Mouse (Mus musculus) liver, embryonic 12.5 days (tissue): ENCODE results near the gene Epo. TPM values are rescaled to one million over a fixed set of nuclear protein-coding genes. Genes with fewer than 3 reads are reported as not detected.

Source experiments
- ATAC-seq: fragments of 200-750 bp; cut with Nextera tagmentation; 2 replicates; pipeline ENCODE4 v1.8.0; 2017; ENCODE audit warnings: moderate number of reproducible peaks, mild to moderate bottlenecking, moderate library complexity
- H3K27ac ChIP-seq: fragments of 300-500 bp; sonication (generic); 2 replicates; pipeline ENCODE4 v1.5.1; 2016; ENCODE audit warnings: mild to moderate bottlenecking
- H3K27me3 ChIP-seq: fragments of 300-500 bp; sonication (generic); replicated peaks from 2 replicates; pipeline ENCODE4 v1.6.1; 2016; ENCODE audit warnings: mild to moderate bottlenecking, moderate library complexity
- H3K36me3 ChIP-seq: fragments of 300-500 bp; sonication (generic); 2 replicates; pipeline ENCODE4 v1.6.1; 2016; ENCODE audit warnings: mild to moderate bottlenecking, moderate library complexity
- H3K4me1 ChIP-seq: fragments of 300-500 bp; sonication (generic); 2 replicates; pipeline ENCODE4 v1.6.1; 2016
- H3K4me2 ChIP-seq: fragments of 300-500 bp; sonication (generic); 2 replicates; pipeline ENCODE4 v1.6.1; 2016; ENCODE audit warnings: mild to moderate bottlenecking, moderate library complexity
- H3K4me3 ChIP-seq: fragments of 300-500 bp; sonication (generic); 2 replicates; pipeline ENCODE4 v1.5.1; 2016; ENCODE audit warnings: mild to moderate bottlenecking, moderate library complexity
- H3K9ac ChIP-seq: fragments of 300-500 bp; sonication (generic); 2 replicates; pipeline ENCODE4 v1.6.1; 2016; ENCODE audit warnings: mild to moderate bottlenecking, moderate library complexity
- H3K9me3 ChIP-seq: fragments of 300-500 bp; sonication (generic); replicated peaks from 2 replicates; pipeline ENCODE4 v1.6.1; 2016; ENCODE audit warnings: mild to moderate bottlenecking, moderate library complexity
- WGBS: fragments of 180-500 bp; shearing (Covaris S2); methylation state at CpG from one replicate; pipeline ENCODE4 v1.1.7; 2016; ENCODE audit not compliant: insufficient replicate concordance; 5-methylcytosine and 5-hydroxymethylcytosine counted together
- polyA plus RNA-seq: library from polyadenylated mRNA; unstranded; fragments of >200 nt; fragmentation: Nextera tagmentation; extraction: Ambion mirVana; gene quantifications from 2 replicates; pipeline ENCODE4 v1.2.1, GENCODE M21; 2016

Gene Epo
- polyA plus RNA-seq, 1 experiment from 2014 or later, result 2.3 TPM

DNA sequence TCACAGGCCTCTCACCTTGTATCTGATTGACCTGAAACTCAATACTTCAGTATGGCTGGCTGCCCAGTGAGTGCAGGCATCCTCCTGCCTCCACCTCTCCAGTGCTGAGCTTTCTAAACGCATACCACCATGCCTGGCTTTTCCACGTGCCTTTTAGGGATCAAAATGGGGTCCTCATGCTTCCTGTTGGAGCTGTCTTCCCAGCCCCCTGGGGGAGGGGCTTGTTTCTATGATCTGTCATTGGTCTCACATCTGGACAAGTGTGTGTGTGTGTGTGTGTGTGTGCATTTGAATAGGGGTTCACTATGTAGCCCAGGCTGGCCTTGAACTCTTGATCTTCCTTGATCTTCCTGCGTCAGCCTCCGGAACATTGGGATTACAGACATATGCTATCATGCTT is 4.4 kb upstream of the Epo start:
- H3K27ac ChIP-seq, result no peak overlapping the region
- 0 out of 2 replicates have a peak, but pooled peaks cover 12% of the 10 kb centered on the region for H3K27me3 ChIP-seq
- WGBS, result 45% methylated on average over 4 of the region's 4 CpGs
- H3K4me3 ChIP-seq, result no peak overlapping the region
- no peaks in the 10 kb centered on the region for H3K9me3 ChIP-seq
- H3K9ac ChIP-seq, result no peak overlapping the region
- ATAC-seq, result no peak
- H3K4me2 ChIP-seq, result no peak overlapping the region
- no peaks in the 10 kb centered on the region for H3K36me3 ChIP-seq
- H3K4me1 ChIP-seq, result peaks cover 7% of the 10 kb centered on the region

DNA sequence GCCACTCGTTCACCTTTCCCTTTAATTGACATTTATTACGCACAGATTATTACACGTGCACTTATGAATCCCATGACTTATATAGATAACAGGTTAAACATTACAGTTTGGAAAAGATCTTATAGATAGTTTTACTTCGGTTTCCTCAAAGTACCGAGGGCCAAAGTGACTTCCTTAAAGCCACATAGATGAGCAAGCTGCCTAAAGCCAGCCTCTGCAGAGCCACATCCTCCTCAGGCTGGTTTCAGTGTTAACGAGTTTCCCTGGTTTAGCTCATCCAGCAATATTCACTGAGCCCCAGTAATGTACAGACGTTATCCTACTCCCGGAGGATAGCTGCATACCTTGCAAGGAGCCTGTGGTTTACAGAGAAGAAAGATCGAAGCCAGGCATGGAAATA is 2.3 kb upstream of the Epo start:
- Histone ChIP-seq H3K9me3 (no peaks in the 10 kb centered on the region), H3K4me3 (no peak overlapping the region), H3K36me3 (peaks cover 4% of the 10 kb centered on the region), H3K9ac (no peak overlapping the region), H3K27me3 (0 out of 2 replicates have a peak, but pooled peaks cover 12% of the 10 kb centered on the region), H3K4me1 (peaks cover 27% of the 10 kb centered on the region), H3K27ac (no peak overlapping the region), H3K4me2 (no peak overlapping the region)
- no peak for ATAC-seq
- 54% methylated on average over 9 of the region's 9 CpGs for WGBS

DNA sequence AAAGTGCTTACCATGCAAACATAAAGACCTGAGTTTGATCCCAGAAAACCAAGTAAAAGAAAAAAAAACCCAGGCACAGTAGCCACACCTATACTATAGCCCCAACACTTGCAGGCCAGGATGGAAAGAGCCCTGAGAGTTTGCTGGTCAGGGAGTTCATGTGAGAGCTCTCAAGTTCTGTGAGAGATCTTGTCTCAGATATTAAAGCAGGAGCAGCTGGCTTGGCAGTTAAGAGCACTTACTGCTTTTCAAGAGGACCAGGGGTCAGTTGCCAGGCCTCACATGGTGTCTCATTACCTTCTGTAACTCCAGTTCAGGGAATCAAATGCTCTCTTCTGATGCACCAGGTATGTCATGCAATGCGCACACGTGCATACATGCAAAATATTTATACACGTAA is 1.7 kb upstream of the Epo start:
- ATAC-seq, result no peak
- 82% methylated on average over 3 of the region's 3 CpGs for WGBS
- H3K27me3 ChIP-seq, result 0 out of 2 replicates have a peak, but pooled peaks cover 12% of the 10 kb centered on the region
- H3K4me1 ChIP-seq, result peaks cover 32% of the 10 kb centered on the region
- no peak overlapping the region for H3K4me2 ChIP-seq
- no peaks in the 10 kb centered on the region for H3K9me3 ChIP-seq
- H3K36me3 ChIP-seq, result peaks cover 9% of the 10 kb centered on the region
- no peak overlapping the region for H3K27ac ChIP-seq
- no peak overlapping the region for H3K9ac ChIP-seq
- no peak overlapping the region for H3K4me3 ChIP-seq

DNA sequence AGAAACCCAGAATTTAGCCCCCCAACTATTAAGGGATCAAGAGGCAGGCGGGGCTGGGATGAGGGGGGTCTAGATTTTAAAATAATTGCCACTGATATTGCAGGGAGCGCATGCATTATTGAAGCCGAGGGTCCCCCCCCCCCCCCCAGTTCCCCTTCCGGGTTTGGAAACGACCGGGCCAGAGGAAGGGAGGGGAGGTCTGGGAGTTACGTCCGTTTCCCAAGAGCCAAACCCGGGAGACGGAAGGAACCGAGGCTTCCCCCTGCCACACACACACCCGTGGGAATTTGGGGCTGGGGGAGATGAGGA is 280 bp downstream of the Epo start:
- Histone ChIP-seq H3K4me2 (peak overlapping the region; percentile 98), H3K9ac (peak overlapping the region; percentile 95), H3K27me3 (0 out of 2 replicates have a peak, but pooled peaks cover 12% of the 10 kb centered on the region), H3K9me3 (no peaks in the 10 kb centered on the region), H3K4me1 (peaks cover 50% of the 10 kb centered on the region), H3K36me3 (peaks cover 29% of the 10 kb centered on the region), H3K27ac (peak overlapping the region; percentile 81), H3K4me3 (peak overlapping the region; percentile 92)
- under 1% methylated on average over 12 of the region's 12 CpGs for WGBS
- ATAC-seq, result peak; percentile 16

DNA sequence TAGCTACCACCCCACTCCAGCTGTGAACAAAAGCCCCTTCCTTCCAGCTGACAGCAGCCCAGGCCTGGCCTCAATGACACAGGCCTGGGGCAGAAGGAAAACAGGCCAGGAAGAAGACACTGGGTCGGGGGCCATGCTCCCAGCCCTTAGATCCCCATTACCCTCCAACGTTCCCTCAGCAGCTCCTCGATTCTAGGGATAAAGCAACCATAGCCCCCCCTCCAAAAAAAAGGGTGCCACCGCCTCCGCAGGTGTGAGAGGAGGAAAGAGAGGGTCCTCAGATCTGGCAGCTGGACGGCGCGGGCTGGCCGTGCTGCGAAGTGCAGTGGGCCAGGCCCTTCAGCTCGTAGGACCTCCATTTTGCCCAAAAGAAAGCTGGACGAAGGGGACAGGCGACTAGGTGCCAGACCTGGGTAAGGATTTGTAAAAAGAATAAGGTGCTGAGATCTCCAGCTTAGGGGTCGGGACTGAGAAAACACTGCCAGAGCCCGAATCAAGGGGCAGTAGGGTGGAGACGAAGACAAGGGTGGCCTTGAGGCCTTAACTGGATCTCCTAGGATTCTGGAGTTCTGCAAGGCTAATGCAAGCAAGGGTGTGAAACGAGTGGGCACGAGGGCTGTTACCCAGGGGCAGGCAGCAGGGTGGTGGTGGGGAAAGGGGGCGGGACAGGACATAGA is 773 bp downstream of the Epo start:
- under 1% methylated on average over 19 of the region's 19 CpGs for WGBS

DNA sequence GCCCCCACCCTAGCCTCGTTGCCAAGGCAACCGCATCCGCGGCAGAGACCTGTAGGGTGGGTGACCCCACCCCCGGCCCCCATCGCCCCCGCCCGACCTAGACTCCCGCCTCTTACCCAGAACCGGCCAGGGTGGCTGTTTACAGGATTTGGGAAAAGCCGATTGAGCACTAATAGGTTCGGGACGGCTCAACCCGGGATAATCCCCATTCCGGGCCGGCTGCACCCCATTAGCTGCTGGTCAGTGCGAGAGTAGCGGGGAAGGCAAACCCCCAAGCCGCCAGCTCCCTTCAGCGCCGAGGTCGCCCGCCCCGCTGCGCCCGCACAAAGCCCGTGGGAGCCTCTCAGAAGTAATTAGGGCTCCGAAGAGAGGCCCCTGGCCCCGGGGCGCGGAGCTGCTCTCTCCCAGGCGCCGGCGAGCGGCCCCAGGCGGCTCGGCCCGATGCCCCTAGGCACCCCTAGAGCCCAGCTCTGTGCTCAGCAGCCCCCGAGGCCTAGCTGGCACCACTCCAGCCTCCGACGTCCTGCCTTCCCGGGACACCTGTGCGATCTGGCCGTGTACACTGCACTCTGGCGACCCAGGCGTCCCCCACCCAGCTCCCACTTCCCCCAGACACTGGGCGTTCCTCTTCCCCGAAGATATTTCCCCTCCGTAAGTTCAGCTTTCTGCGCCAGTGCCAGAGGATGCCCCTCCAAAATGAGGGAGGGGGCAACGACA is 1.5 kb downstream of the Epo start:
- Histone ChIP-seq H3K4me1 (peaks cover 61% of the 10 kb centered on the region), H3K36me3 (peaks cover 41% of the 10 kb centered on the region), H3K4me3 (peak overlapping the region; percentile 92), H3K9ac (peak overlapping the region; percentile 95), H3K27me3 (0 out of 2 replicates have a peak, but pooled peaks cover 7% of the 10 kb centered on the region), H3K9me3 (no peaks in the 10 kb centered on the region), H3K4me2 (peak overlapping the region; percentile 98), H3K27ac (peak overlapping the region; percentile 81)
- peak; percentile 33 for ATAC-seq
- WGBS, result under 1% methylated on average over 51 of the region's 51 CpGs

More for the DNA sequence above, 773 bp downstream of the Epo start:
- ATAC-seq, result no peak
- Histone ChIP-seq H3K4me3 (peak overlapping the region; percentile 92), H3K36me3 (peaks cover 34% of the 10 kb centered on the region), H3K27ac (peak overlapping the region; percentile 81), H3K9me3 (no peaks in the 10 kb centered on the region), H3K9ac (peak overlapping the region; percentile 95), H3K27me3 (0 out of 2 replicates have a peak, but pooled peaks cover 9% of the 10 kb centered on the region), H3K4me2 (peak overlapping the region; percentile 98), H3K4me1 (peaks cover 54% of the 10 kb centered on the region)

DNA sequence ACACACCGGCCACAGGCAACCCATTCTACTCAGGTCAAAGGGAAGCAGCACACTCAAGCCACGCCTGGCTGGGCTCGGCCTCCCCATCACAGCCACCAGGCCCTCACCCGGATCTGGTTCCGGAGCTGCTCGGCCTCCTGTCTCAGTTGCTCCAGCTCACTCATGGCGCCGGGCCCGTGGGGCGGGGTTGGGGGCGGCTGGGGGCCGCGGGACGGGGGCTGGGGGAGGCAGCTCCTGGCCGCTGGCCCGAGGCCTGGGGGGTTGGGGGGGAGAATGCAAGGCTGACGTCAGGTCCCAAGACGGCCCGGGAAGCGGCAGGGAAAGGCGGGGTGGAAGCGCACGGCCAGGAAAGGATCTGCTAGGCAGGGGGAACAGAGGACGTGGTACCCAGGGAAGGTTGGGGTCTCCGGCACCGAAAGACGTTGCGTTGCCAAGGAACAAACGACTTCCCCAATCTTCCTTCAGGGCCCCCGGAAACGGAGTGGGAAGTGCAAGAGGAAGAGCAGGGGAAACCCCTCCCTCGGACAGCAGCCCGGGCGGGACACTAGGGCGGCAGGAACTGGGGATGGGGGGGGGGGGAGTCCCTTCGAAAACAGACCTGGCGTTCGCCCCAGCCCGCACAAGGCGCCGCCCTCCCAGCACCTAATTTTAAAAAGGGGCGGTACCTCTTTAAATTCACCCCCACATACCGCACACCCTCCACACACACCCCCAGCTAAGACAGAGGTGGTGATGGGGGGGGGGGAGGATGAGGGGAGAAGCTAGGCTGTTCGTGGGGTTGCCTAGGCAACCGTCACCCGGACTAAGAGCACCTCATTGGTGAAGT is 2.2 kb downstream of the Epo start:
- Histone ChIP-seq H3K9me3 (no peaks in the 10 kb centered on the region), H3K36me3 (peaks cover 48% of the 10 kb centered on the region), H3K27ac (peak overlapping the region; percentile 81), H3K27me3 (no peaks in the 10 kb centered on the region), H3K4me3 (peak overlapping the region; percentile 92), H3K4me1 (peaks cover 68% of the 10 kb centered on the region), H3K9ac (peak overlapping the region; percentile 95), H3K4me2 (peak overlapping the region; percentile 98)
- ATAC-seq, result peak; percentile 7
- 13% methylated on average over 46 of the region's 46 CpGs for WGBS

DNA sequence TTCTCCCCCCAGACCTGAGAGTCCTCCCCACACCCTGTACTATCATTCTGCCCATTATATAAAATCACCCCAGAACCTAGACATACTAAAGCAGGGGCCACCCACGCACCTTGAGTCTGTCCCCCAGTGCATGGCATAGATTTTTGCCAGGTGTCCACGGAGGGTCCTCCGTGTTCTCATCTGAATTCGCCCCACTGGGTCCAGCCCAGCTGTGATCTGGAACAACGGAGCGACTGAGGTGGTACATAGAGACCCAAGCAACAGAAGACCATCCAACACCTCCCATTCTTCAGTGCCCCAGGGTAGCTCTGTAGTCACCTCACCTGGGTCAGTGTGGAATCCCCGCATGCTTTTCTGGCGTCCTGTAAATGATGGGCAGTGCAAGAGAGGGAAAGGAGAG is 3.0 kb downstream of the Epo start:
- H3K4me1 ChIP-seq, result peaks cover 75% of the 10 kb centered on the region
- peak overlapping the region; percentile 95 for H3K9ac ChIP-seq
- no peaks in the 10 kb centered on the region for H3K9me3 ChIP-seq
- ATAC-seq, result no peak
- H3K27me3 ChIP-seq, result no peaks in the 10 kb centered on the region
- peak overlapping the region; percentile 92 for H3K4me3 ChIP-seq
- peak overlapping the region; percentile 98 for H3K4me2 ChIP-seq
- 81% methylated on average over 8 of the region's 8 CpGs for WGBS
- H3K27ac ChIP-seq, result peak overlapping the region; percentile 81; the same call in 1 of the 2 replicates
- peaks cover 55% of the 10 kb centered on the region for H3K36me3 ChIP-seq

DNA sequence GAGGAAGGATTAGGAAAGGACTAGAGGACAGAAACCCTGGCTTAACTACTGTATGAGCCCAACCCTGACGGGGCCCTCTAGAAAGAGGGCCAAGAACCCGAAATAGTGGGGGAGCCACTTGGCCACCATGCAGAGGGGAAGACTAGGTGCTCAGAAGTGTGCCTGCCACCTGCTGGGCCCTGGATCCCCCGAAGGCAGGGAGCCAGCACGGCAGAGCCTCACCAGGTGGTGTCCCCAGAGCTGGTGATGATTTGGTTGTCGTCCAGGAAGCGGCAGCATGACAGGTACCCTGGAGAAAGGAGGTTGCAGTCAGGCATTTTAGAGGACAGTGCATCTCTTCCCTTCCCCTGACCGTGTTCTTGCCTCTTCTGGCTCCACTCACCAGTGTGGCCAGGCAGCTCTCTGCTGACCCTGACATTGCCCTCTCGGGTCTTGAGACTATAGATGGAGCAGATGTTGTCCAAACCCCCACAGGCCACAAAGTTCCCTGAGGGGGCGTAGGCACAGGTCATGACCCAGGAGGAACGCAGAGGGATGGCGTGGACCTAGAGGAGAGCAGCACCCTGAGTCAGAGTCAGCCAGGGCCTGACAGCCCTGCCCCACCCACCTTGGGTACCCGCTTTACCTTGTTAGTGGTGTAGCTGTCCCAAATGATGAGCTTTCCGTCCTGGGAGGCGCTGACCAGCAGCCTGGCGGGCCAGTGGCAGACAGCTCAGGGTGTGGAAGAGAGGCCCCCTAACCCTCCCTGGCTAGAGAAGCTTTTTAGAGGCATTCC is 3.6 kb downstream of the Epo start:
- Histone ChIP-seq H3K36me3 (peaks cover 62% of the 10 kb centered on the region), H3K4me1 (peaks cover 75% of the 10 kb centered on the region), H3K9ac (no peak overlapping the region), H3K4me2 (0 out of 2 replicates have a peak overlapping the region, but pooled peaks have one; percentile 4), H3K9me3 (no peaks in the 10 kb centered on the region), H3K27me3 (no peaks in the 10 kb centered on the region), H3K27ac (no peak overlapping the region), H3K4me3 (no peak overlapping the region)
- 83% methylated on average over 15 of the region's 15 CpGs for WGBS
- no peak for ATAC-seq

DNA sequence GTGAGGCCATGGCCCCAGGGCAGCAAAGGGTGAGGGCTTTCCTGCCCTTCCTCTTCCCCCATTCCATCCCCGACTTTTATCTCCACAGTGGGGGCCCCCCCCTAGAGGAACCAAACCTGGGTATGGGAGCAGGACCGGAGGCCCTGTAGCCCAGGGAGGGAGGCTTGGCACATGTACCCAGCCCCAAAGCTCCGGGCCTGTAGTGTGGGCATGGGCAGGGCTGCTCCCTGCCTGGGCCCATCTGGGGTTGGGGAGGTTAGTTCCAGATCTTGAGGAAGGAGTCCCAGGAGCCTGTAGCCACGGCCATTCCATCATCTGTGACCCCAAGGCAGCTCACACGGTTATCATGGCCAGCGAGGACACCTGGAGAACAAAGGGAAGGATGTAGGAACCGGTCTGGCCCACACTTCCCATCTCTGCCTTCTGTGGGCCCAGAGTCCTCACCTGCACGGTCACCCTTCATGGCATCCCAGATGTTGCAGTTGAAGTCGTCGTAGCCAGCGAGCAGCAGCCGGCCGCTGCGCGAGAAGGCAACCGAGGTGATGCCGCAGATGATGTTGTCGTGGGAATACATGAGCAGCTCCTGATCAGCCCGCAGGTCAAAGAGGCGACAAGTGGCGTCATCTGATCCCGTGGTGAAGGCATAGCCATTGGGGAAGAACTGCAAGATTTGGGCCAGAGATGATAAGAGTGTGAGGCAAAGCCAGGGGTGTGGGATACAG is 4.6 kb downstream of the Epo start:
- Histone ChIP-seq H3K27me3 (no peaks in the 10 kb centered on the region), H3K27ac (peak overlapping the region; percentile 49; the same call in 1 of the 2 replicates), H3K36me3 (peaks cover 72% of the 10 kb centered on the region), H3K4me1 (peaks cover 69% of the 10 kb centered on the region), H3K4me3 (no peak overlapping the region), H3K4me2 (no peak overlapping the region), H3K9ac (no peak overlapping the region), H3K9me3 (no peaks in the 10 kb centered on the region)
- no peak for ATAC-seq
- WGBS, result 80% methylated on average over 22 of the region's 22 CpGs

DNA sequence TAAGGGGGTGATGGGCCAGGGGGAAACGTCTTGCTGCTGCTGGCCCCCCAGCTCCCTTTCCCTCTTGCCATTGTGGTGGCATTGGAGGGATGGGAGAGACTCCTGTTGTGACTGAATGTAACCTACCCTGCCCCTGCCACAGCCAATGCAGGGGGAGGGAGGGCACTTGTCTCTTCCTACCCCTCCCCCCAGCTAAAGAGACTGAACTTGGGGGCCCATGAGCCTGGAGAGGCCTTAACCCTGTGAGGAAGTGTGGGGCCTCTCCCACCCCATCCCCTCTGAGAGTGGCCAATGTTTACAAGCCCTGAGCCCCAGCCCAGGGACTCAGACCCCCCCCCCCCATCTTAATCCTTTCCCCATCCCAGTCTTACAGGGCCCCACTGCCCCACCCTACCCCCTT is 5.6 kb downstream of the Epo start:
- Histone ChIP-seq H3K36me3 (peaks cover 82% of the 10 kb centered on the region), H3K4me2 (no peak overlapping the region), H3K4me1 (peaks cover 74% of the 10 kb centered on the region), H3K9me3 (no peaks in the 10 kb centered on the region), H3K9ac (no peak overlapping the region), H3K27me3 (no peaks in the 10 kb centered on the region), H3K27ac (peak overlapping the region; percentile 43; the same call in 1 of the 2 replicates), H3K4me3 (no peak overlapping the region)
- no peak for ATAC-seq
- WGBS, result 45% methylated on average over 1 of the region's 1 CpGs
